Mouse (Mus musculus): ENCODE results near the gene Upp2. TPM values are rescaled to one million over a fixed set of nuclear protein-coding genes. Genes with fewer than 3 reads are reported as not detected.

Upp2 gene
- total and polyA plus RNA-seq, 2 experiments from 2014 or later, result 10.8 to 12.6 TPM

DNA sequence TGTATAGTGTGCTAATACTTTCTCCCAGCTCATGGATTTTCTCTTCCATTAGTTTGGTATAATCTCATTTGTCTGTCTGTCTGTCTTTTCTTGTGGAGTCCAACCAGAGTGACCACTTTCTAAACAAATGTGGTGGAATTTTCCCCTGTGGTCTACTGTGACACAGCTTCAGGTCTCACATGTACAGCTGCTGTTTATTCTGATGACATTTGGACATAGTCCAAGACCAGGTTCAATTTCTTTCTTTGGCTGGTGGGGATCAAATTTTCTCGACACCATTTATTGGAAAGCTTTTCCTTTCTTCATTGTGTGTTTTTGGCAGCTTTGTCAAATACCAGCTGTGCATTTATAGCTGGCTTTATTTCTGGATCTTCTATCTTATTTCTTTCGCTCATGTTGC is 191.0 kb downstream of the Upp2 start:
- no peak overlapping the region for H3K27ac ChIP-seq (ENCODE audit: low read depth, low read length)
- H3K4me1 ChIP-seq (ENCODE audit: insufficient read depth), result no peaks in the 10 kb centered on the region
- H3K4me3 ChIP-seq (ENCODE audit: low read depth, low read length), result no peak overlapping the region
- no peaks in the 10 kb centered on the region for H3K9me3 ChIP-seq (ENCODE audit: low read length)
- H3K36me3 ChIP-seq (ENCODE audit: insufficient read depth), result no peaks in the 10 kb centered on the region
- H3K27me3 ChIP-seq (ENCODE audit: insufficient read depth, low read length), result no peaks in the 10 kb centered on the region
- WGBS, result 32% methylated on average over 2 of the region's 2 CpGs
- H3K9ac ChIP-seq, result no peak overlapping the region
- H3K4me2 ChIP-seq (ENCODE audit: low read depth), result no peak overlapping the region
- TF ChIP-seq CTCF (IDR thresholded peaks at IDR 0.05; ENCODE audit: low read depth), result no peak
- no peak for ATAC-seq
- DNase-seq, result no peak

DNA sequence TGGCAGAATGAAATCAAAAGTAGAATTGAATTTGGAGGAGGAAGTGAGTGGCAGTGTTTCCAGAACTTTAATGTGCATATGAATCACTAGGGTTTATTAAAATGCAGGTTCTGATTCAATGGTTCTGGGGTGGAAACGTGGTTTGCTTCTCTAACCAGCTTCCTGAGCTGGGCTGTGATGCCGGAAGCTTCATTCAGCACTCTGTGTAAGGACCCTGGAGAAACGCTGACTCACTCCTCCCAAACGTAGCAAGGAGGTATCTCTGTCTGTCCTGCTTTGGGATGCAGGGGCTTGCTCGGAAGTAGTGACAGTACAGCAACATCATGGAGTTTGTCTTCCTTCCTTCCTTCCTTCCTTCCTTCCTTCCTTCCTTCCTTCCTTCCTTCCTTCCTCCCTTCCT is 192.6 kb downstream of the Upp2 start:
- no peak overlapping the region for H3K4me2 ChIP-seq (ENCODE audit: low read depth)
- WGBS, result 60% methylated on average over 5 of the region's 5 CpGs
- DNase-seq, result no peak
- no peaks in the 10 kb centered on the region for H3K36me3 ChIP-seq (ENCODE audit: insufficient read depth)
- ATAC-seq, result no peak
- no peak overlapping the region for H3K4me3 ChIP-seq (ENCODE audit: low read depth, low read length)
- H3K4me1 ChIP-seq (ENCODE audit: insufficient read depth), result no peaks in the 10 kb centered on the region
- no peak overlapping the region for H3K9ac ChIP-seq
- TF ChIP-seq CTCF (IDR thresholded peaks at IDR 0.05; ENCODE audit: low read depth), result no peak
- no peaks in the 10 kb centered on the region for H3K9me3 ChIP-seq (ENCODE audit: low read length)
- no peaks in the 10 kb centered on the region for H3K27me3 ChIP-seq (ENCODE audit: insufficient read depth, low read length)
- no peak overlapping the region for H3K27ac ChIP-seq (ENCODE audit: low read depth, low read length)

DNA sequence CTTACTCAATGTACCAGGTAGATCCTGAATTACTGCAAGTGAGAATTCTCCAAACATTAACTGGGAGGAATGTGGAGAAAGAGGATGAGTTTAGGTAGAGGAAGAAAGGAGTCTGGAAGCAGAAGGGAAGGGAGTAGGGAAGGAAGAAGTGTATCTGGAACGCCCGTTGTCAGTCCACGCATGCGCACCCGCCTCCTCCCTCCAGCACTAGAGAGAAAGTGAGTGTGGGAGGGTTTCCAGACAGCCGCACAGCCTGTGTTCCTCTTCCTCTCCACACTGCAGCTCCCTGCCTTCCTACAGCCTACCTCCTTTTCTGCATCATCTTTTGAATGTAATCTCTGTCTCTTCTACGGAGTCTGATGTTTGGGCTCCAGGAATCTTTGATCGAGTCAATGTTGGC is 198.0 kb downstream of the Upp2 start:
- ATAC-seq, result no peak
- no peaks in the 10 kb centered on the region for H3K9me3 ChIP-seq (ENCODE audit: low read length)
- no peak for DNase-seq
- no peaks in the 10 kb centered on the region for H3K36me3 ChIP-seq (ENCODE audit: insufficient read depth)
- H3K4me1 ChIP-seq (ENCODE audit: insufficient read depth), result no peaks in the 10 kb centered on the region
- H3K27me3 ChIP-seq (ENCODE audit: insufficient read depth, low read length), result no peaks in the 10 kb centered on the region
- no peak overlapping the region for H3K4me3 ChIP-seq (ENCODE audit: low read depth, low read length)
- 90% methylated on average over 8 of the region's 8 CpGs for WGBS
- no peak for TF ChIP-seq CTCF (IDR thresholded peaks at IDR 0.05; ENCODE audit: low read depth)
- no peak overlapping the region for H3K9ac ChIP-seq
- no peak overlapping the region for H3K4me2 ChIP-seq (ENCODE audit: low read depth)
- H3K27ac ChIP-seq (ENCODE audit: low read depth, low read length), result no peak overlapping the region

DNA sequence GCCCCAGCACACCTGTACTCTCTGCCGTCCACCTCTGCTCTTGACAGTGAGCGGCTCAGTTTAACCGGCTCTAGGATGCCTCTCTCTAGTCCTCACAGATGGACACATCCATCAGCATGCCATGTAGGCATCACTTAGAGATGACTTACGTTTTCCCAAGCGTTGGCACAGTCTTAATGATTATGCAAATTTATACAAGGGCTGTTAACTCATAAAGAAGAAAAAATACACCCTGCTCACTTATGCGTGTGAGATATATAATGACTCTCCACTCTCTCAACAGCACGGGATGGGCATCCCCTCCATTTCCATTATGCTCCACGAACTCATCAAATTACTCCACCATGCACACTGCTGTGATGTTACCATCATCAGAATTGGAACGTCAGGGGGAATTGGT is 206.7 kb downstream of the Upp2 start:
- peak; percentile 36 for DNase-seq
- H3K36me3 ChIP-seq (ENCODE audit: insufficient read depth), result no peaks in the 10 kb centered on the region
- H3K27ac ChIP-seq (ENCODE audit: low read depth, low read length), result no peak overlapping the region
- WGBS, result 40% methylated on average over 9 of the region's 9 CpGs
- peak; percentile 90 for ATAC-seq
- no peak for TF ChIP-seq CTCF (IDR thresholded peaks at IDR 0.05; ENCODE audit: low read depth)
- no peaks in the 10 kb centered on the region for H3K9me3 ChIP-seq (ENCODE audit: low read length)
- H3K27me3 ChIP-seq (ENCODE audit: insufficient read depth, low read length), result no peaks in the 10 kb centered on the region
- no peak overlapping the region for H3K9ac ChIP-seq
- H3K4me2 ChIP-seq (ENCODE audit: low read depth), result no peak overlapping the region
- 0 out of 2 replicates have a peak, but pooled peaks cover 5% of the 10 kb centered on the region for H3K4me1 ChIP-seq (ENCODE audit: insufficient read depth)
- H3K4me3 ChIP-seq (ENCODE audit: low read depth, low read length), result no peak overlapping the region

GRCm38 (mm10) chr2:58778986-58779495 is 211.9 kb downstream of the Upp2 start:
- 90% methylated on average over 3 of the region's 3 CpGs for WGBS
- TF ChIP-seq CTCF (IDR thresholded peaks at IDR 0.05; ENCODE audit: low read depth), result no peak
- H3K27ac ChIP-seq (ENCODE audit: low read depth, low read length), result no peak overlapping the region
- no peak overlapping the region for H3K4me3 ChIP-seq (ENCODE audit: low read depth, low read length)
- H3K4me1 ChIP-seq (ENCODE audit: insufficient read depth), result no peaks in the 10 kb centered on the region
- H3K4me2 ChIP-seq (ENCODE audit: low read depth), result no peak overlapping the region
- H3K9ac ChIP-seq, result no peak overlapping the region
- no peaks in the 10 kb centered on the region for H3K27me3 ChIP-seq (ENCODE audit: insufficient read depth, low read length)
- DNase-seq (no peak), ATAC-seq (no peak)
- H3K36me3 ChIP-seq (ENCODE audit: insufficient read depth), result no peaks in the 10 kb centered on the region
- H3K9me3 ChIP-seq (ENCODE audit: low read length), result no peaks in the 10 kb centered on the region

DNA sequence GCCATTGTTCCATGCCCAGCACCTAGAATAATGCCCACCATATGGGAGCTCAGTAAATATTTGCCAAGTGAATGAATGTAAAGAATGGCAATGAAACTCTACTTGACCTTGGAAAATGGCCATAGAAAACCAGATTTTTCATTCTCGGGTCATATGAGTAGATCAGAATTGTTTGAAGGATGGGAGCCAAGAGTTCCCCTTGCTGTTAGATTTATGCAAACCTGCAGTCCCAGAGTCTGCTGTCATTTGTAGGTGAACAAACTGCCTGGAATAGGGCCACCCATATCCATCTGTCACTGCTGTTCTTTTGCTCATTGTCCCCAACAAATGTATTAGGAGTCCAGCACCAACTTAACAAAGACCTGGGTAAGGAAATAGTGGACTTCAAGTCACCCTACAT is 216.4 kb downstream of the Upp2 start:
- TF ChIP-seq CTCF (IDR thresholded peaks at IDR 0.05; ENCODE audit: low read depth), result no peak
- H3K27ac ChIP-seq (ENCODE audit: low read depth, low read length), result no peak overlapping the region
- no peak overlapping the region for H3K9ac ChIP-seq
- no peaks in the 10 kb centered on the region for H3K27me3 ChIP-seq (ENCODE audit: insufficient read depth, low read length)
- DNase-seq, result no peak
- no peak for ATAC-seq
- no peaks in the 10 kb centered on the region for H3K4me1 ChIP-seq (ENCODE audit: insufficient read depth)
- no peak overlapping the region for H3K4me2 ChIP-seq (ENCODE audit: low read depth)
- no peak overlapping the region for H3K4me3 ChIP-seq (ENCODE audit: low read depth, low read length)
- 36% methylated on average over 1 of the region's 1 CpGs for WGBS
- no peaks in the 10 kb centered on the region for H3K9me3 ChIP-seq (ENCODE audit: low read length)
- H3K36me3 ChIP-seq (ENCODE audit: insufficient read depth), result no peaks in the 10 kb centered on the region

DNA sequence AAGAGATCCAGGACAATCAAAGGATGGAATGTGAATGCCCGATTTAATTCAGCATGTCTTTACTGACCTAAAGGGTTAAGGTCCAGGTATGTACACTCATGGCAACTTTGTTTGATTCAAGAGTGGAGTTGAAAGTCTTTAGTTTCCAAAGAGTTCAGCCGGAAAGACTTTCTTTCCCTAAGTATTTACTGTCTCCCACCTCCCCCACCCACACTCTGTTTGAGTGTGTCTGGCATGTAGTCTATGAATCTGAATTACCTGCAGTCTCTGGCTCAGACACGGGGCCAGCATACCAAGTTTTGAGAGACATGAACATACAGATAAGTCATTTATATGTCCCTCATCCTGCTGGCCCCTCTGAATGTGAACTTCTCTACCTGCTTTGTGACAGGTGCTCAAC is 219.1 kb downstream of the Upp2 start:
- WGBS, result 82% methylated on average over 3 of the region's 3 CpGs
- H3K4me1 ChIP-seq (ENCODE audit: insufficient read depth), result no peaks in the 10 kb centered on the region
- no peaks in the 10 kb centered on the region for H3K36me3 ChIP-seq (ENCODE audit: insufficient read depth)
- no peak overlapping the region for H3K9ac ChIP-seq
- DNase-seq (no peak), ATAC-seq (no peak)
- no peak for TF ChIP-seq CTCF (IDR thresholded peaks at IDR 0.05; ENCODE audit: low read depth)
- no peak overlapping the region for H3K4me3 ChIP-seq (ENCODE audit: low read depth, low read length)
- H3K9me3 ChIP-seq (ENCODE audit: low read length), result no peaks in the 10 kb centered on the region
- H3K27ac ChIP-seq (ENCODE audit: low read depth, low read length), result no peak overlapping the region
- H3K4me2 ChIP-seq (ENCODE audit: low read depth), result no peak overlapping the region
- H3K27me3 ChIP-seq (ENCODE audit: insufficient read depth, low read length), result no peaks in the 10 kb centered on the region

All from forebrain, postnatal 0 days (tissue).